8 mouse cellular contexts compared by ENCODE assay signal in genomic region chr5:25420601-25421000, GRCm38 (mm10).
DNase-seq lines count a peak whose midpoint lies in the region; ATAC-seq and TF ChIP-seq lines count a peak whose summit lies in the region.

No protein-coding gene starts in this region.

- H3K27me3 ChIP-seq in kidney, embryonic 14.5 days (ENCODE audit: control insufficient read depth, insufficient read depth, low read length): no peaks in the 10 kb centered on the region
- no peaks in the 10 kb centered on the region for H3K27me3 ChIP-seq in midbrain, postnatal 0 days (ENCODE audit: insufficient read depth, low read length)

- no peaks in the 10 kb centered on the region for H3K4me1 ChIP-seq in kidney, embryonic 14.5 days (ENCODE audit: control insufficient read depth, insufficient read depth, low read length)
- H3K4me1 ChIP-seq in midbrain, postnatal 0 days (ENCODE audit: insufficient read depth, low read length): no peaks in the 10 kb centered on the region

- H3K27ac ChIP-seq in kidney, embryonic 14.5 days (ENCODE audit: low read depth, low read length): no peak overlapping the region
- no peak overlapping the region for H3K27ac ChIP-seq in midbrain, postnatal 0 days (ENCODE audit: low read depth, low read length)

- no peak for ATAC-seq in kidney, embryonic 14.5 days (ENCODE audit: low FRiP score, low TSS enrichment)
- no peak for ATAC-seq in midbrain, postnatal 0 days (ENCODE audit: low FRiP score)

- H3K36me3 ChIP-seq in kidney, embryonic 14.5 days (ENCODE audit: control insufficient read depth, insufficient read depth, low read length): no peaks in the 10 kb centered on the region
- no peaks in the 10 kb centered on the region for H3K36me3 ChIP-seq in midbrain, postnatal 0 days (ENCODE audit: insufficient read depth, low read length)

- peak; percentile 81 for TF ChIP-seq CTCF in midbrain, postnatal 0 days (IDR thresholded peaks at IDR 0.05)

- intact Hi-C loops in heart, postnatal 36 days (cut with DNase I): loop anchor here (2.0 to 5.0 kb wide), 2 partner anchors 77 to 412 kb away; partner anchors contain the start of gene Kmt2c

- no peak overlapping the region for H3K4me2 ChIP-seq in kidney, embryonic 14.5 days (replicated peaks; ENCODE audit: low read depth, low read length)
- no peak overlapping the region for H3K4me2 ChIP-seq in midbrain, postnatal 0 days (ENCODE audit: low read depth, low read length, poor library complexity, severe bottlenecking)

- no peaks in the 10 kb centered on the region for H3K9me3 ChIP-seq in kidney, embryonic 14.5 days (ENCODE audit: control insufficient read depth, low read length)
- H3K9me3 ChIP-seq in midbrain, postnatal 0 days (ENCODE audit: low read length): no peaks in the 10 kb centered on the region

- 45% methylated on average over 3 of the region's 3 CpGs for WGBS in kidney, embryonic 14.5 days
- WGBS in midbrain, postnatal 0 days: 44% methylated on average over 3 of the region's 3 CpGs

- H3K9ac ChIP-seq in kidney, embryonic 14.5 days (ENCODE audit: low read depth, low read length): no peak overlapping the region
- no peak overlapping the region for H3K9ac ChIP-seq in midbrain, postnatal 0 days (replicated peaks; ENCODE audit: low read length, poor library complexity, severe bottlenecking)

- no peak overlapping the region for H3K4me3 ChIP-seq in kidney, embryonic 14.5 days (ENCODE audit: low read length)
- H3K4me3 ChIP-seq in midbrain, postnatal 0 days (ENCODE audit: low read depth, low read length): no peak overlapping the region

- peak; percentile 48 for DNase-seq in kidney, adult 11 months
- DNase-seq in WW6 (ENCODE audit: low read depth, low spot score): peak; percentile 9
- DNase-seq in embryo, embryonic 10.5 days (ENCODE audit: low spot score): peak; percentile 75
- DNase-seq in heart, postnatal 36 days: peak; percentile 72 to 76
- peak; percentile 68 to 71 for DNase-seq in left cerebral cortex, adult 18-20 months (ENCODE audit: low spot score in 2 of 2)
- DNase-seq in midbrain, postnatal 0 days (ENCODE audit: low spot score): peak; percentile 74
- peak; percentile 6 to 20 for DNase-seq in thymus, adult 18-20 months

Comparison
In these comparisons a context has a peak if more than half of its experiments do, and no peak if none do; other contexts are left out.
1. DNase-seq: peak in every context shown above with its lines; median percentile 75 in embryo, embryonic 10.5 days; 74 in heart, postnatal 36 days; 74 in midbrain, postnatal 0 days; 70 in left cerebral cortex, adult 18-20 months; 48 in kidney, adult 11 months; 13 in thymus, adult 18-20 months; 9 in WW6.